In genomic region chr12:32486246-32486645, GRCm38 (mm10) we compare ENCODE assay signal across 12 mouse cellular contexts.
DNase-seq lines count a peak whose midpoint lies in the region; ATAC-seq and TF ChIP-seq lines count a peak whose summit lies in the region.
"Had no signal": no experiment of that assay in that cellular context is flagged by ENCODE, and none has a peak within 500 bp of the region (broad histone marks: within the 10 kb centered on the region; RNA-seq: fewer than 3 reads in every experiment).

No protein-coding gene starts in this region.

- no peak overlapping the region for H3K9ac ChIP-seq in heart, adult 2 months (ENCODE audit: low read depth, low read length)
- H3K9ac ChIP-seq in lung, postnatal 0 days (replicated peaks; ENCODE audit: low read depth) = no peak overlapping the region
- no peak overlapping the region for H3K9ac ChIP-seq in neural tube, embryonic 15.5 days (replicated peaks)

- TF ChIP-seq EP300 in heart, adult 2 months (IDR thresholded peaks at IDR 0.05; ENCODE audit: insufficient read depth, low read depth, low read length) = no peak
- TF ChIP-seq EP300 in lung, postnatal 0 days (IDR thresholded peaks at IDR 0.05) = peak; percentile 26; the same call in 1 of the 2 replicates

- H3K9me3 ChIP-seq in lung, postnatal 0 days (ENCODE audit: low read length) = no peaks in the 10 kb centered on the region
- H3K9me3 ChIP-seq in neural tube, embryonic 15.5 days (replicated peaks) = no peaks in the 10 kb centered on the region
- H3K9me3 ChIP-seq: G1E had no signal

- H3K4me2 ChIP-seq in lung, postnatal 0 days (replicated peaks; ENCODE audit: low read depth, low read length) = no peak overlapping the region
- no peak overlapping the region for H3K4me2 ChIP-seq in neural tube, embryonic 15.5 days

- WGBS in heart, adult 2 months = 33% methylated on average over 4 of the region's 4 CpGs
- 27% methylated on average over 4 of the region's 4 CpGs for WGBS in lung, postnatal 0 days
- 72% methylated on average over 4 of the region's 4 CpGs for WGBS in neural tube, embryonic 15.5 days

- H3K4me3 ChIP-seq in heart, adult 2 months = no peak overlapping the region
- no peak overlapping the region for H3K4me3 ChIP-seq in lung, postnatal 0 days (ENCODE audit: low read depth, low read length)
- no peak overlapping the region for H3K4me3 ChIP-seq in neural tube, embryonic 15.5 days (replicated peaks)

- no peaks in the 10 kb centered on the region for H3K36me3 ChIP-seq in heart, adult 2 months (ENCODE audit: control insufficient read depth, insufficient read depth, low read length)
- H3K36me3 ChIP-seq in lung, postnatal 0 days (ENCODE audit: insufficient read depth, low read length) = no peaks in the 10 kb centered on the region
- H3K36me3 ChIP-seq in neural tube, embryonic 15.5 days = no peaks in the 10 kb centered on the region
- H3K36me3 ChIP-seq: G1E had no signal

- TF ChIP-seq POLR2A in heart, adult 2 months (IDR thresholded peaks at IDR 0.05; ENCODE audit: insufficient read depth, low read depth, low read length) = no peak

- intact Hi-C loops in heart, adult 2 months (cut with DNase I) = no loop called here

- TF ChIP-seq CTCF in heart, adult 2 months (IDR thresholded peaks at IDR 0.05) = no peak
- no peak for TF ChIP-seq CTCF in lung, postnatal 0 days (IDR thresholded peaks at IDR 0.05)

- ATAC-seq in lung, postnatal 0 days = 0 out of 2 replicates have a peak, but pooled peaks have one; percentile 23
- ATAC-seq in common myeloid progenitor, adult 5-6 weeks (replicated peaks; ENCODE audit: low read depth, poor library complexity, severe bottlenecking) = 0 out of 2 replicates have a peak, but pooled peaks have one; percentile 26
- no peak for ATAC-seq in neural tube, embryonic 15.5 days (ENCODE audit: low FRiP score)
- ATAC-seq: forebrain, embryonic 14.5 days had no signal

- no peaks in the 10 kb centered on the region for H3K79me2 ChIP-seq in heart, adult 2 months (replicated peaks; ENCODE audit: control insufficient read depth, insufficient read depth, low read length)

- no peaks in the 10 kb centered on the region for H3K27me3 ChIP-seq in heart, adult 2 months (ENCODE audit: control insufficient read depth, insufficient read depth, low read length)
- no peaks in the 10 kb centered on the region for H3K27me3 ChIP-seq in lung, postnatal 0 days (replicated peaks; ENCODE audit: insufficient read depth, low read length)
- H3K27me3 ChIP-seq in neural tube, embryonic 15.5 days (replicated peaks) = no peaks in the 10 kb centered on the region

- peaks cover 4% of the 10 kb centered on the region for H3K4me1 ChIP-seq in heart, adult 2 months (ENCODE audit: control insufficient read depth, insufficient read depth, low read length)
- peaks cover 5% of the 10 kb centered on the region; the same call in 1 of the 2 replicates for H3K4me1 ChIP-seq in lung, postnatal 0 days (ENCODE audit: insufficient read depth, low read depth, low read length)
- H3K4me1 ChIP-seq in neural tube, embryonic 15.5 days = no peaks in the 10 kb centered on the region

- DNase-seq in heart, adult 8-10 months (ENCODE audit: low spot score) = peak; percentile 16
- DNase-seq in heart, adult 2 months = no peak
- peak; percentile 19 for DNase-seq in lung, postnatal 0 days (ENCODE audit: low spot score)
- no peak for DNase-seq in lung, postnatal 36 days
- DNase-seq in kidney, postnatal 4 days = peak; percentile 11 to 18
- DNase-seq in gastrocnemius, postnatal 25 days = no peak
- DNase-seq: cerebellum, adult 11 months; layer of hippocampus, adult 9-11 months had no signal

- no peak overlapping the region for H3K27ac ChIP-seq in heart, adult 2 months
- no peak overlapping the region for H3K27ac ChIP-seq in lung, postnatal 0 days (ENCODE audit: low read length)
- H3K27ac ChIP-seq in neural tube, embryonic 15.5 days (replicated peaks) = no peak overlapping the region

Comparison
In these comparisons a context has a peak if more than half of its experiments do, and no peak if none do; other contexts are left out.
1. DNase-seq: peak in heart, adult 8-10 months (single experiment), lung, postnatal 0 days (single experiment) and kidney, postnatal 4 days (2 of 2); none in heart, adult 2 months (0 of 2), lung, postnatal 36 days (single experiment) and gastrocnemius, postnatal 25 days (single experiment).